ENCODE assay signal across 32 mouse cellular contexts in genomic region chr11:89337910-89338309, GRCm38 (mm10). TPM values are rescaled to one million over a fixed set of nuclear protein-coding genes. Genes with fewer than 3 reads are reported as not detected.
DNase-seq lines count a peak whose midpoint lies in the region; ATAC-seq and TF ChIP-seq lines count a peak whose summit lies in the region.
"Had no signal": no experiment of that assay in that cellular context is flagged by ENCODE, and none has a peak within 500 bp of the region (broad histone marks: within the 10 kb centered on the region; RNA-seq: fewer than 3 reads in every experiment).

No protein-coding gene starts in this region.

- no peak overlapping the region for H3K4me3 ChIP-seq in MEL (ENCODE audit: control insufficient read depth in 1 of 2, insufficient read depth in 1 of 2, low read depth in 2 of 2, low read length in 2 of 2)
- H3K4me3 ChIP-seq in liver, embryonic 16.5 days (ENCODE audit: low read depth, low read length): no peak overlapping the region
- H3K4me3 ChIP-seq: embryonic facial prominence, embryonic 13.5 days; forebrain, embryonic 12.5 days; heart, embryonic 10.5 days; heart, embryonic 15.5 days; hindbrain, embryonic 12.5 days; intestine, embryonic 15.5 days; megakaryocyte, embryonic 14.5 days; midbrain, embryonic 12.5 days; myocyte; neural tube, embryonic 13.5 days had no signal

- no peaks in the 10 kb centered on the region for H3K9me3 ChIP-seq in MEL (replicated peaks; ENCODE audit: insufficient read depth, low read length)
- no peaks in the 10 kb centered on the region for H3K9me3 ChIP-seq in liver, embryonic 16.5 days (replicated peaks; ENCODE audit: control insufficient read depth, low read length)
- H3K9me3 ChIP-seq: embryonic facial prominence, embryonic 13.5 days; forebrain, embryonic 12.5 days; heart, embryonic 10.5 days; heart, embryonic 15.5 days; hindbrain, embryonic 12.5 days; intestine, embryonic 15.5 days; midbrain, embryonic 12.5 days had no signal

- peak in 1 of 2 experiments; percentile 61; a peak in 2 of 4 replicates for TF ChIP-seq EP300 in MEL (IDR thresholded peaks at IDR 0.05; ENCODE audit: low read depth in 1 of 2, low read length in 2 of 2)

- no peak for TF ChIP-seq POLR2A in MEL (IDR thresholded peaks at IDR 0.05; ENCODE audit: control insufficient read depth in 1 of 2, insufficient read depth in 1 of 2, low read depth in 1 of 2, low read length in 2 of 2, poor library complexity in 1 of 2)

- H3K4me1 ChIP-seq in MEL (ENCODE audit: control insufficient read depth in 1 of 2, insufficient read depth in 2 of 2, low read length in 2 of 2): no peaks in the 10 kb centered on the region
- no peaks in the 10 kb centered on the region for H3K4me1 ChIP-seq in liver, embryonic 16.5 days (ENCODE audit: control insufficient read depth, low read depth, low read length)
- H3K4me1 ChIP-seq: forebrain, embryonic 12.5 days; intestine, embryonic 15.5 days; megakaryocyte, embryonic 14.5 days had no signal

- H3K79me2 ChIP-seq in MEL (ENCODE audit: control insufficient read depth, insufficient read depth, low read length, poor library complexity): no peaks in the 10 kb centered on the region

- TF ChIP-seq CTCF in MEL (IDR thresholded peaks at IDR 0.05 in 2 of 3, conservative IDR thresholded peaks at IDR 0.05 in 1 of 3; ENCODE audit: control insufficient read depth in 1 of 3, insufficient read depth in 1 of 3, low read depth in 2 of 3, low read length in 3 of 3, poor library complexity in 1 of 3, severe bottlenecking in 1 of 3): no peak

- no peaks in the 10 kb centered on the region for H3K36me3 ChIP-seq in MEL (ENCODE audit: control insufficient read depth in 1 of 2, insufficient read depth in 2 of 2, low read length in 2 of 2)
- no peaks in the 10 kb centered on the region for H3K36me3 ChIP-seq in liver, embryonic 16.5 days (ENCODE audit: control insufficient read depth, insufficient read depth)
- H3K36me3 ChIP-seq: embryonic facial prominence, embryonic 13.5 days; forebrain, embryonic 12.5 days; heart, embryonic 10.5 days; heart, embryonic 15.5 days; hindbrain, embryonic 12.5 days; intestine, embryonic 15.5 days; midbrain, embryonic 12.5 days; neural tube, embryonic 13.5 days had no signal

- peak; percentile 59 for ATAC-seq in liver, embryonic 16.5 days (ENCODE audit: low read depth)
- ATAC-seq: CD4-positive, CD25-positive, alpha-beta regulatory T cell, adult 4 months; forebrain, postnatal 0 days; hindbrain, postnatal 0 days; intestine, embryonic 15.5 days had no signal

- H3K27me3 ChIP-seq in MEL (ENCODE audit: control insufficient read depth in 1 of 2, insufficient read depth in 2 of 2, low read length in 2 of 2): no peaks in the 10 kb centered on the region
- H3K27me3 ChIP-seq in liver, embryonic 16.5 days (ENCODE audit: control insufficient read depth, insufficient read depth, low read depth, low read length): no peaks in the 10 kb centered on the region
- H3K27me3 ChIP-seq: embryonic facial prominence, embryonic 13.5 days; forebrain, embryonic 12.5 days; heart, embryonic 15.5 days; hindbrain, embryonic 12.5 days; intestine, embryonic 15.5 days; megakaryocyte, embryonic 14.5 days; midbrain, embryonic 12.5 days; neural tube, embryonic 13.5 days had no signal

- DNase-seq in adrenal gland, postnatal 14 days: peak; percentile 16
- DNase-seq in adrenal gland, adult 18-20 months (ENCODE audit: low spot score in 2 of 2): no peak
- peak; percentile 14 for DNase-seq in MEL (ENCODE audit: low read depth, low spot score)
- peak; percentile 29 for DNase-seq in c-Kit-positive CD71-positive TER-119-positive erythroid progenitor cells, embryonic 14.5 days (ENCODE audit: low spot score)
- no peak for DNase-seq in neural tube, embryonic 10.5 days (ENCODE audit: extremely low spot score, low spot score)
- no peak for DNase-seq in cerebellum, postnatal 36 days
- DNase-seq: cerebellum, adult 11-12 months; cerebellum, adult 9-11 months; forebrain, postnatal 0 days; heart, postnatal 36 days; kidney, adult 2 months; kidney, postnatal 36 days; left cerebral cortex, postnatal 4 days; lung, embryonic 14.5 days; lung, postnatal 4 days; right cerebral cortex, postnatal 4 days; thymus, postnatal 4 days had no signal

- TF ChIP-seq RAD21 in MEL (IDR thresholded peaks at IDR 0.05; ENCODE audit: low read depth, low read length): no peak

- H3K4me2 ChIP-seq in liver, embryonic 16.5 days (ENCODE audit: low read depth, low read length): no peak overlapping the region
- H3K4me2 ChIP-seq: embryonic facial prominence, embryonic 13.5 days; forebrain, embryonic 12.5 days; heart, embryonic 15.5 days; hindbrain, embryonic 12.5 days; intestine, embryonic 15.5 days; lung, embryonic 14.5 days; midbrain, embryonic 12.5 days; neural tube, embryonic 13.5 days had no signal

- no peak overlapping the region for H3K27ac ChIP-seq in MEL (ENCODE audit: control insufficient read depth, low read depth, low read length)
- H3K27ac ChIP-seq in liver, embryonic 16.5 days (ENCODE audit: low read length): no peak overlapping the region
- H3K27ac ChIP-seq: embryonic facial prominence, embryonic 13.5 days; forebrain, embryonic 12.5 days; heart, embryonic 10.5 days; heart, embryonic 15.5 days; hindbrain, embryonic 12.5 days; hindbrain, postnatal 0 days; intestine, embryonic 15.5 days; midbrain, embryonic 12.5 days; neural tube, embryonic 13.5 days; stomach, postnatal 0 days had no signal

- no peak overlapping the region for H3K9ac ChIP-seq in MEL (ENCODE audit: control insufficient read depth, low read depth, low read length, poor library complexity, severe bottlenecking)
- H3K9ac ChIP-seq in liver, embryonic 16.5 days (ENCODE audit: low read depth, low read length): no peak overlapping the region
- H3K9ac ChIP-seq: embryonic facial prominence, embryonic 13.5 days; forebrain, embryonic 12.5 days; forebrain, postnatal 0 days; heart, embryonic 15.5 days; hindbrain, embryonic 12.5 days; intestine, embryonic 15.5 days; lung, embryonic 14.5 days; midbrain, embryonic 12.5 days; neural tube, embryonic 13.5 days had no signal

TF ChIP-seq in MEL, 35 proteins besides CTCF, POLR2A, EP300 and RAD21:
- TF ChIP-seq GATA1 (IDR thresholded peaks at IDR 0.05; ENCODE audit: low read depth, low read length): peak; percentile 25; the same call in 1 of the 2 replicates
- peak; percentile 51; the same call in 1 of the 2 replicates for TF ChIP-seq ETS1 (IDR thresholded peaks at IDR 0.05; ENCODE audit: low read depth, low read length)
- TF ChIP-seq TCF12 (IDR thresholded peaks at IDR 0.05; ENCODE audit: low read depth, low read length): peak; percentile 81
- no peak for TF ChIP-seq MAZ (IDR thresholded peaks at IDR 0.05; ENCODE audit: low read depth, low read length)
- TF ChIP-seq CHD1 (IDR thresholded peaks at IDR 0.05; ENCODE audit: low read depth, low read length): no peak
- 0 out of 2 replicates have a peak, but pooled peaks have one; percentile 3 for TF ChIP-seq TAL1 (IDR thresholded peaks at IDR 0.05; ENCODE audit: low read length)
- TF ChIP-seq POLR2AphosphoS5 (IDR thresholded peaks at IDR 0.05; ENCODE audit: borderline replicate concordance, low read depth, low read length): no peak
TF ChIP-seq in MEL: peak in this region for 4.

RNA-seq across cellular contexts. Expression of gene Nog, which starts 35.8 kb away (rescaled TPM):
- 0.64 and 0.85 TPM in 2 replicates for total RNA-seq in adrenal gland, postnatal 14 days (2021)
- total RNA-seq in adrenal gland, adult 18-20 months (2021): 1 to 10 TPM in 1 of 2 experiments, under 1 TPM in 1; 0.46 to 1.2 TPM
- not detected in 2 replicates for total RNA-seq in MEL (2012; rRNA removed)
- polyA plus RNA-seq in MEL (2012; ENCODE audit: insufficient read depth in 1 of 2, insufficient read length in 2 of 2, low read depth in 1 of 2, low replicate concordance in 2 of 2, missing spikeins in 1 of 2): not detected
- not detected in 2 replicates for polyA plus RNA-seq in liver, embryonic 16.5 days (2015; fragmentation: Nextera tagmentation; extraction: Ambion mirVana)
- total RNA-seq: common myeloid progenitor, adult 5-6 weeks had no signal
- polyA plus RNA-seq: CD4-positive, CD25-positive, alpha-beta regulatory T cell, adult 4 months had no signal

Comparison
In these comparisons a context has a peak if more than half of its experiments do, and no peak if none do; other contexts are left out.
1. DNase-seq: peak in adrenal gland, postnatal 14 days (single experiment), MEL (single experiment) and c-Kit-positive CD71-positive TER-119-positive erythroid progenitor cells, embryonic 14.5 days (single experiment); none in adrenal gland, adult 18-20 months (0 of 2), neural tube, embryonic 10.5 days (single experiment) and cerebellum, postnatal 36 days (0 of 2).